Mouse (Mus musculus) neutrophil, adult 5-6 weeks (primary cell): Measurements from ENCODE around the gene Fam107b. TPM values are rescaled to one million over a fixed set of nuclear protein-coding genes. Genes with fewer than 3 reads are reported as not detected.

Source experiments
- ATAC-seq: fragments of 151-379, 151-347 bp; 2 replicates; pipeline ENCODE4 v1.8.0; 2017; ENCODE audit warnings: mild to moderate bottlenecking, moderate TSS enrichment; ENCODE audit not compliant: insufficient number of reproducible peaks, poor library complexity, low FRiP score, severe bottlenecking; ENCODE audit errors: extremely low read depth
- total RNA-seq: library from RNA; stranded (forward); fragments of 200-1000 nt; gene quantifications from 2 replicates; pipeline ENCODE4 v1.2.3, GENCODE M21; 2017

The Fam107b gene
- total RNA-seq, 1 experiment from 2014 or later, result 533 TPM

DNA sequence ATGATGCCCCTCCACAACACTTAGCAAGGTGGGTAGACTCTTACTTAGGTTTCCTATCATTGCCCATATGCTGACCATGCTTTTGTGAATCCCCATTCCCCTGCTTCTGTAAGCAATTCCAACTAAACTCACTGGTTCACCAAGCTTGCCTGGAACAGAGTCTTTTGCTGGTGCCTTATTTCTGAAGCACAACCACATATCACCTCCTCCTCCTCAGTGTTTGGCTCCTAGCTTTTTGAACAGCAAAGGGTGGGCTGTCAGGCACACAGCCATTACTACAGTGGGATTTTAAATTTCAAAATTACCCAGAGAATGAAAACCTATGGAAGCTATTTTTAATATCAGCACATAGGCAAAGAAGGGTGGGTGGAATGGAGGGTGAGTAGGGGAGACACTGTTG, 84.3 kb downstream of the Fam107b start:
- no peak for ATAC-seq

DNA sequence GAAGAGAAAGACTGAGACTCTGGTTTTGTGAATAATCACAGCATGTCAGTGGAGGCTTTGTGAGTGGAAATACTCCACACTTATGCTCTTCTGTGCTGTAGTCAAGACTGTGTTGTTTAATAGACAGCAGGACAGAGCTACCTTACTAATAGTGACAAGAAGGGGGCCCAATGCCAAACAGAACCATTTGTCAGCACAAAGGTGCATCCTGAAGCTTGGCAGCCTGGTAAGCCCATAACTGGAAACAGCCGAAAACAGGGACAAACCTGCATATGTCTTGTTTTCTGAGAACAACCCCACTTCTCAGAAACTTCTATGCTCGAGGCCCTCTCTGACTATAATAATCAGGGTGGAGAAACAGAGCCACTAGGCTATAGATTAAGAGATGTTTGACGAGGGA, 85.8 kb downstream of the Fam107b start:
- ATAC-seq, result no peak

DNA sequence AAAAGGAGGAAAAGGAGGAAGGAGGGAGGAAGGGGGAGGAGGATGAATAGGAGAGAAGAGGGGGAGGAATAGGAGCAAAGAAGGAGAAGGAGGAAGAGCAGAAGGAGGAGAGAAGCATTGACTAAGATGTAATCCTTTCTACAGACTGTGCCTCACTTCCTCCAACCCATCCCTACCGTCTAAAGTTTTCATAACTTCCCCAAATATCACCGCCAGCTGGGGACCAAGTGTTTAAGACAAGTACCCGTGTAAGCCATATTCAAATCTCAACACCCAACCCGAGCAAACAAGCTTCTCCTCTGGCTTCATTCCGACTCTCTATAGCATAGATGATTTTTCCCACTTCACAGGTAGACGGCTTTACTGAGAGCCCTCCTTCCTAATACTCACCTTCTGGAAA, 86.5 kb downstream of the Fam107b start:
- peak; percentile 47 for ATAC-seq

DNA sequence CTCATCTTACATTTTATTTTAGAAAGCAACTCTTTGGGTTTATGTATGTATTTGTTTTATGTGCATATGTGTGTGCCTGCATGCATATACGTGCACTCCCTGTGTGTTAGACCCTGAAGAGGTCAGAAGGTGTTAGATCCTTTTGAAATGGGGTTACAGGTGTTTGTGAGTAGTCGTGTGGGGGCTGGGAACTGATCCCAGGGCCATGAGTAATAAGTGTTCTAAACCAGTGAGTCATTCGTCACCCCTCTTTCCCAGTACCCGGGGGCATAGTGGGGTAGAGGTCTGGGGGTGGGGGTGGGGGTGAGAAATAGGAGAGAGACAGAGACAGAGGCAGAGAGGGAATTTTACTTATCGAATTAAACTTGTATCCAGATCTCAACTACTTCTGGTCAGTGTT, 87.1 kb downstream of the Fam107b start:
- ATAC-seq, result no peak

DNA sequence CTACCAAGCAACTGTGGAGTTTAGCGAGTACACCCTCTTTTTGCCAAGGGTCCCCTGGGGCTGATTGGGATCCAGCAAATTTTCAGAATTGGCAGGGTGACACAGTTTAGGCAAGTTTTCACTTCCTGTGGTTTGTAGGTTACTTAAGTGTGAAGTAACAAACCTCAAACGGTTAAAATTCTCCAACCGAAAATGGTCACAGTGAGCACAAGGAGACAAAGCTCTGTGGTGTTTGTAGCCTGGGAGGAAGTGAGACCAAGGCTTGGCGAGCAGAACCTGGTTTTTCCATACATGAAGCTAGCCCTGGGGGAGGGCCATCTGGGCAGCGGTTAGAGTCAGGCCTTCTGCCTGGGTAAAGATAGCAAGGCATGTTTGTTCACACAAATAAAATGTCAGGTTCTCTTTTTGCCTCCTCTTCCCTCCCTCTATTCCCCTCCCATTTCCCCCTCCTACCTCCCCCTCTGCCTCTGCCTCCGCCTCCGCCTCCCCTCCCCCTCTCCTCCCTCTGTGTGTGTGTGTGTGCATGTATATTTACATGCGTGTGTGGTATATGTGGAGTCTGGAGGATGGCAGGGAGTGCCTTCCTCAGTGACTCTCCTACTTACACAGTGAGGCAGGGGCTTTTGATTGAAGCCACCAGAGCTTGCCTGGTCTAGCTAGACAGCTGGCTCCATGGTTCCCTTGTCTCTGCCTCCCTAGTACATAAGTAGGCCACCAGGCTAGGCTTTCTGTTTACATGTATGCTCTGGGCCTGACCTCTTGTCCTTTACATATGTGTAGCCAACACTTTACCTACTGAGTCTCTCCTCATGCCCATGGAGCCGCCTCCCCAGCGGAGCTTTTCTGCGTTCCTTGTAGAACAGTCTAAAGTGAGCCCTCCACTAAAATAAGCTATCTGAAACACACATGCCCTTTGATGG, 87.8 kb downstream of the Fam107b start:
- peak; percentile 85 for ATAC-seq

DNA sequence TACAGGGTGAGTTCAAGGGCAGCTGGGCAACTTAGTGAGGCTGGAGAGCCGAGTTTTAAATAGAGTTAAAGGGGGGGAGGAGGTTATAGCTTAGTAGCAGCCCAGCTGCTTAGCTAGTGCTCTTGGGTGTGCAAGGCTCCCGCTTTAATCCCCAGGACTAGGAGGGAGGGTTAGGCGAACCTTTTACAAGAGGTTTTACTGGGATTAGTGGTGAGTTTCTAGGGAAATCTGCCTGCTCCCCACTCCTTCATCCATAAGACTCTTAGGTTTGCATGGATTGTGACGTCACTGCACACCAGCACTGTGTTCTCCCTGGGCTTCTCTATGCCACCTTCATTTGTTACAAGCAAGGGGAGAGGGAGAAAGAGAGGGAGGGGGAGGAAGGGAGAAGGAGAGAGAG, 88.6 kb downstream of the Fam107b start:
- no peak for ATAC-seq

DNA sequence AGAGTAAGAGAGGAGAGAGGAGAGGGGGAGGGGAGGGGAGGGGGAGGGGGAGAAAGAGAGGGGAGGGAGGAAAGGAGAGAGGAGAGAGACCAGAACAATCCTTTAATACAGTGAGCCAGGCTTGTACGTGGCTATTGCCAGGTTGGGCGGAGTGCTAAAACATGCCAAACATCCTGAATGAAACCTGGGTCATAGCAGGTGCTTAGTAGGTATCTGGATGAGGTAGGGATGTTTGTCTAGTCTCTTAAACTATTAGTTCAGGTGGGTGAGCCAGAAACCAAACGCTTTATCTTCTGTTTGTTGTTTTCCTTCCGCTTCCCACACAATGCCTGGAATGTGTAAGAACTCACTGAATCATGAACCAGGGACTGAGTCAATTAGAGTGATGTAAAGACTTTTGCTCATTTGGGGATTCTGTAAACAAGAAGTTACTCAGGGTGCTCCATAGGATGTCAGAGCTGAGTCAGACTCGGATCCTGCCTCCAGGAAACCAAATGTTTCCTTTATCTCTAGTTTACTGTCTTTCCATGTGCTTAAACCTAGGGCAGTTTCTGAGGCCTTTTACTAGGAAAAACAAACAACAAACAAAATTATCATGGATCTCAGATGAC, 89.1 kb downstream of the Fam107b start:
- ATAC-seq, result no peak

DNA sequence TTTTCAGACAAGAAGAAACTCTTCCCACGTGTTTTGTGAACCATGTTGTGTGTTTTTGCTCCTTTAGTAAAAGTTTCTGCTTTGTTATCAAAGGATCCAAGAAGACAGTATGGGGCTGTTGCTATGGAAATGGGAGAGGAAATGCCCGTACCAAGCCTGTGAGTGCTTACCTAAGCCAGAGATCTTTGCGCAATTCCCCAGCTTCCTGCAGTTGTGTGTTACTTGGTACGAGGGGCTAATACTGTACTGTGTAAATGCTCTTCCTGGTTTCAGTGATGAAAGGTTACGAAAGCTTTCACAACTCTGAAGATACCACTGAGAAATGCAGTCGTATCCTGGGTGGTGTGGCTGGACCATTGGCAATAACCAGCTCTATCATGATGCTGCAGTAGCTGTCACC, 93.8 kb downstream of the Fam107b start:
- ATAC-seq, result peak; percentile 70

DNA sequence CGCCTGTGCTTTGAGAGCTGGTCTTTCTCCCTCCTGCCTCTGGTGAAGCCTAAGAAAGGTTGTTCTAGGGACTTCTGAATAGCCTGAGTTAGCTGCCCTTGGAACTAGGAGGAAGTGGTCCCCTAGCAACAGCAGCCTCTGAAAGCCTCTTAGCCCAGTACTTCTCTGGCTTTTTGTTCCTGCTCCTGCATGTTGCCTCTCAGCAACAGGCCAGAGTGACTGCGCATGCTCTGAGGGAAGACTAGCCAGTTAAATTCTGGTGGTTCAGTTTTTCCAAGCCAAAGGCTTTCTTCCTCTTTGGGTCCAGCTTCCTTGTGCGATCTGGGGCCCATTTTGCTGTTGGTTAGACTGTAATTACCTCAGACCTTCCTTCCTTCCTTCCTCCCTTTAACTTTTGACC, 98.4 kb downstream of the Fam107b start:
- peak; percentile 71 for ATAC-seq

DNA sequence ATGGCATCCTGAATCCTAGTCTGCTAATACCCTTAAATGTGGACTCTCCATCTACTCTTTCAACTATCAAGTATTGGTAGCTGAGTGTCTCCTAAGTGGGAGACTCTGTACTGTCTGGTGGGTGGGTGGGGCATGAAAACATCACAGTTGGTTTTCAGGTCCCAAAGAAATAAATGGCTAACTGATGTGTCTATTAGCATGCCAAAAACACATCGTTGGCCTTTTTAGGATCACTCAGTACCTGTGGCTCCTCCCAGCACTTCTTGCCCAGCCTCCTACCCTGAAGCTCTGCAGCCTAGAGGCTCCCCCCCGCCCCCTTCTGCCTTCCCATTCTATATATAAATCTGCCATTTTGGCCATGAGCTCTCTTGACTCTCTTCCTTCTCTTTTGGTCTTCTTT, 99.4 kb downstream of the Fam107b start:
- no peak for ATAC-seq

DNA sequence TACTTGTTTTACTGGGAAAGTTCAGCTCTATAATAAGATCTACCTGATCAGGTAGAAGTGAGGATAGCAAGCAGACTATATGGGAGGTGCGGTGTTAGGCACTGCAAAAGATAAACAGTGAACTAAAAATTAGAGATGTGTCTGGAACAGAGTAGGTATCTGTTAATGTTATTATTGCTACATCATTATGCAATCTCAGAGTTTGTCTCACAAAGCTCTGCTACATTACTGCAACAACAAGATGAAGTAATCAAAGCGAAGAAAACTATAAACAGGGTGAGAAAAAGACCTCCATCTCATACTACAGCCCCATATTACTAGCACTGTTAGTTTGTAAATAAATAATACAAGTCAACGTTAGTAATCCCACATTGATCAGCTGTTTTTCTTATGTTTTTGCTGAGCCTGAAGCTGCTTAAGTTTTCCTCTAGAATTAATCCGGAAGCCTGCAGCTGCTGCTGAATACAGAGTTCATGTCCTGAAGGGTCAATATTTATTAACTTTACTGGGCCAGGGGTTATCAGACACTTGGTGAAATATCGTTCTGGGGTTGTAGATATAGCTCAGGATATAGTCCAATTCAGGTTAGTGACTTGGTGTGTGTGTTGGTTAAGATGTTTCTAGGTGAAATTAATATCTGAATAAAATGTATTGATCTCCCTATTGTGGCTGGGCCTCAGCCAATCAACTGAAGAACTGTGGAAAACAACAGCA, 102.5 kb downstream of the Fam107b start:
- ATAC-seq, result no peak

DNA sequence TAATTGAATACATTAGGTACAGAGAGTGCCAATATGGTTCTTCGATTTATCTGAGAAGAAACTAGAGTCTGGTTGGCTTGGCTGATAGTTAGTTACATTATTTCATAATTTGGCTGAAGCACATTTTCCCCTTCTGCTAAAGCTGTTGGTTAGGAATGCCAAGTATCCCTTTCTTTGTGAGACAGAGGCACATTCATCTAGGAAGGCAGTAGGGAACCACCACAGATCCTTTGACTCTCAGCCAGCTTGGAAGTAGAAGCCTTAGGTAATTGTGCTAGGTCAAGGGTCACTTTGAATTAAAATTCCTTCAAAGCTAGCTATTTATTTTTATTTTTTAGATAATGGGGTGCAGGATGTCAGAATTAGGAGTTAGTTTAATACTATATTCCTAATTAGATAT, 105.2 kb downstream of the Fam107b start:
- ATAC-seq, result no peak

DNA sequence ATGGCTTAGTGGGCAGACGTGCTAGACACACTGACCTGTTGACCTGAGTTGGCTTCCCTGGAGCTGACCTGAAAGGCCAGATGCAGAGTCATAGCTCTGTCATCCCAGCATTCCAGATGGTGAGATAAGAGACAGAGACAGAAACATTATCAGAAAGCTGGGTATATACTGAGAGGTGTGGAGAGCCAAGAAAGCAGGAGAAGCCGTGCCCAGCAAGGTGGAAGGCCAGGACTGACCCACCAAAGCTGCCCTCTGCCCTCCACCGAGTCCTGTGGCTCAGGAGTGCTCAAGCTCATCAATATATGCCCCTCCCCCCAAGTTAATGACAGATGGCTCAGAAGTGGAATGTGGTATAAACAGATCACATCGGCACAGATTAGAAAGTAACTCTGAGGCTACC, 112.4 kb downstream of the Fam107b start:
- ATAC-seq, result no peak

DNA sequence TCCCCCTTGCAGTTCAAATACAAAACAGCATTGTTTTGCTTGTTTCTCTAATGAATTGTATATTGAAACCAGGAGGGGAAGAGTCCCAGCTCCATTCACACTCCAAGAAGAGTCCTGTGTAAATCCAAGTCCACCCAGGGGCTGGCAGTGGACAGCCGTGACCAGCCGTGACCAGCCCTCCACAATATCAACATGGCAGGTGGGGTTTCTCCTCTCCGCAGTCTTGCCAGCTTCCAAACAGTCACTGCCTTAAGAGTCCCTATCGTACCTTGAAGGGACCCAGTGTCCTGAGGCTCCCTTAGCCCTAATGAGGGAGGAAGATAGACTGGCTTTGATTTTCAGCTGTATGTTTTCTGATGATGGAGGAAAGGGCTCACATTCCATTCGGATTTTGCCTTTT, 113.1 kb downstream of the Fam107b start:
- ATAC-seq, result no peak

DNA sequence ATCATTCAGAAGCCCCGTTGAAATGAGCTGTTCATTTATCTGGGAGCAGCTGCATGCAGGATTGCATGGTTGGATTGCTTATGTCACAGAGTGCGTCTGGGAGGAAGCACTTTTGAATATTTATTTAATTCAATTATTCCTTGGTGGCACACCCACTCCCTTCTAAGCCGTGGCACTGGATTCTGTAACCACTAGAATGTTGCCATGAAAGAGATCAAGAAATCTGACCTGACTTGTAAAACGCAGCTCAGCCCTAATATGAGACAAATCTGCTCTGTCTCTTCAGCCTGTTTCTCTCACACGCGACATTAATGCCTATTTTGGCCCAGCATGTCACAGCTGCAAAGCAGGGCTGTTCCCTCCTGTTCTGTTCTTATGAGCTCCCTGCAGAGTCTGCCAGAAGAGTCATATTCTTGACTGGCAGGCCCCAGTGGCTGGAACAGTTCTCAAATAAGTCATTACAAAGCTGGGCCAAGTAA, 113.5 kb downstream of the Fam107b start:
- ATAC-seq, result no peak

DNA sequence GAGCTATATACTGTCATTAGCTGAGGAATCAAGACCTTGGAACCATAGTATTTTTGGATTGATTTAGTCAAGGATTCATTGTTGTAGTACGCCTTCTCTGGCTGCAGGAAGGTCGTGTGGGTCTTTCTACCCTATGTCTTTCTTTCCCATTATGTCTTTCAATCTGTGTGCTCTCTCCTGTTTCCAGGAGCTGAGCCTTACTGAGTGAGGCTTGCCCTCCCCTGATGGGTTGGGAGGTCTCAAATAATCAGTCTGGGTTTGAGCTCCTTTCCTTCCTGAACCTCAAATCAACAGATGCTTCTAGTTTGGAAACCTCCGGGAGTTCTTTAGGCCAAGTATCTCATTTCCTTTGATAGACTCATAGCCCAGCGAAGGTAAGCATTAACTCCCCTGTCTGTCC, 119.9 kb downstream of the Fam107b start:
- ATAC-seq, result no peak

DNA sequence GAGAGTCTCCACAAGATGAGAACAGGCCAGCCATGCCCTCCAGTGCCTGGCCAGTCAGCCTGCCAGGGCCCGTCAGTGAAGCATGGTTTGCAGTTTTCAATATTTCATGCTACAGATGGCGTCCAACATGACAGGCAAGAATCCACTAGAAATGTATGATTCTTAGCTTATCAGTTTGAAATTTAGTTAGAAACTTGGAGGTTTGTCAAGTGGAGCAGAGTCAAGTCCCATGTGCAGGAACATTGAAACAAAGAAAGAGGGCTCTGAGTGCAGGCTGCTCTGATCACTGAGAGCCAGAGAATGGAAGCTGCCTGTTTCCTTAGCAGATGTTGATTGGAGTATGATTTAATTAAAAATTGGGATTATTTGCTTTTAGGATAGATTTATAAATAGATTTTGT, 122.5 kb downstream of the Fam107b start:
- no peak for ATAC-seq

DNA sequence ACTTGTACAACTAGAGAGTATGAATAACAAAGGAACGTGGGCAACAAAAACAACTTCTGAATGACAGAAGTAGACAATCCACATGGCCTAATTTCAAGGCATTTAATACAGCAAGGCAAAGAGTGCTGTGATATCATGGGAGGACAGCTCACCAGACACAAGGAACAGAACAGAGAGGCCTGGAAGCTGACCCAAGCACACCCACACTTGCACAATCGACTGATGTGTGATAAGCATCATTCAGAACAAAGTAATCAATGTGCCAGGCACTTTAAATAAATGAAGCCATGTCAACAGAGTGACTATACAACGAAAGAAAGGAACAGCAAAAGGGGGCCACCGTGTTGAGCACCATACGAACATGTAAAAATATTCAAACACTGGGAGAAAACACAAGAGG, 125.6 kb downstream of the Fam107b start:
- ATAC-seq, result no peak

DNA sequence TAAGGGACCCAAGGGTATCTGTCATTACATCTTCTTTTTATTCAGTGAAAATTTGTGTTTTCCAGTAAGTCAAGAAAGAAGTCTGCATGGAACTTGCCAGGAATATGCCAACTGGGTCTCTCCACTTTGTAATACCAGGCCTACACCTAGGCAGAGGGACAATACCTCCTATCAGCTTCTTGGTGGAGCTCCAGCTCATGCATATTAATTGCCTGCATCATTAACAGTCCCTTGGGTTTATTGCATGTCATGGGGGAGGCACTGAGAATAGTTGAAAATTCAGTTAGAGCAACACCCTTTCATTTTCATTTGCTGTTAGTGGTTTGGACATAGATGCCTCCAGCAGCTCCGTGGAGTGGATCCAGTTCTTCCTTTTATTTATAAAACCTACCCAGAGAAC, 130.1 kb downstream of the Fam107b start:
- ATAC-seq, result no peak

DNA sequence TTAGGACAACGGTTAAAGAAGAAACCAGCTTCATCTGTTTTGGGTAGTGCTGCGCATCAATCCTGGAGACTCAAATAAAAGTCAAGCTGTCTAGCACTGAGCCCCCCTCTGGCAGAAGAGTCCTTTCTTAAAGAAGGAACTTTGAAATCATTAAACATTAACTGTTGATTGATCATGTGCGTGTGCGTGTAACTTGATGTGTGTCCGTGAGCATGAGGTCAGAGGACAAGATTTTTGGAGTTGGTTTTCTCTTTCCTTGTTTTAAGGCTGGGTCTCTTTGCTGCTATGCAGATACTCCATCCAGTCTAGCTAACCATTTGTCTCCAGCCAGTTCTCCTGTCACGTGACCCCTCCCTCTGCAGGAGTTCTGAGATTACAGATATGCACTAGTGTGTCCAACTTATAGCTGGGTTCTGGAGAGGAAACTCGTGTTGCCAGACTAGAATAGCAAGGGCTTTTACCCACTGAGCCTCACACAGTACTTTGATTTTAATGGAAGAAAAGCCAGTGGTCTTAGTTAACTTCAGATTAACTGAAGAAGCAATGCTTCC, 132.4 kb downstream of the Fam107b start:
- no peak for ATAC-seq
